Mouse (Mus musculus): Measurements from ENCODE around the gene Znrf1. TPM values are rescaled to one million over a fixed set of nuclear protein-coding genes. Genes with fewer than 3 reads are reported as not detected.

Gene Znrf1
- total and polyA plus RNA-seq, 3 experiments, result 9.3 to 21.2 (median 9.5) TPM

DNA sequence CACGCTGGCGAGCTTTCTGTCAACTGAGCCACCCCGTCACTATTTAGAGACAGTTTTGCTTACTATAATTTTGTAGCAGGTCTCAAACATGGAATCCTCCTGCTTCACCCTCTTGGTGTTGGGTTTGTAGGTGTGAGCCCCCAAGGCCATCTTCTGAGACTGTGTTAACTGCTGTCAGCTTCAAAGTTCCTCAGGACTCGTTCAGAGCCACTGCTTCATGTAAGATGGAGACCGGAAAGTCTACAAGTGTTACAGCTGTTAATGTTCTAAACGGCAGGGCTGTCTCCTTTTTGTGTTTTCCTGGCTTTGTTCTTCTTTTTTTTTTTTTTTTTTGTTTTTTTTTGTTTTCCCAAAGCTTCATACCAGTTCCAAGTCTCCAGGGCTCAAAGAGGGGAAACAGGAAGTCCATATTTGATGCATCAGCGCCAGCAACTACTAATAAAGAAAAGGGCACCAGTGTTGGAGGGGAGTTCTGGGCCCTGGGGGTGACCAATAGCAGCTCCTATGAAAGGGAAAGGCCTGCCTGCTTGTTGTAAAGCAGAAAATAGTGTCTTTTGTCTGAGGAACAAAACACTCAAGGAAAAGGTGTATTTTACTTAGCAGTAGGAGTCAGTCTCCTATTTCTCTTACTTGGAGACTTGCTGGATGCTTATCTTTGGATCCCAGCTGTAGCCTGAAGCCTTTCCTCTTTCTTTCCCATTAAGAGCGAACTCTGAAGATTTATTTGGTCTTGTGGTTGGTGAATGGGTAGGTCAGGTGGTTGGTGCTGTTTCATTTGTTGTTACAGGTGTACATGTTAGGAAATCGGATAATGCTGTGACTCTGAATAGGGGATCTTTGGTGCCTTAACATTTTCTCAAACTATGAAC lies 14.3 kb downstream of the Znrf1 start:
- Histone ChIP-seq H3K4me2 (ENCODE audit: insufficient read depth, low read depth, poor library complexity, severe bottlenecking) (no peak overlapping the region), H3K4me1 (ENCODE audit: control insufficient read depth in 1 of 2, insufficient read depth in 2 of 2) (peaks cover 0 to 25% of the 10 kb centered on the region in 2 experiments; a peak in 2 of 4 replicates), H3K27me3 (replicated peaks) (no peaks in the 10 kb centered on the region), H3K27ac (ENCODE audit: insufficient read depth, low read depth) (no peak overlapping the region), H3K9ac (ENCODE audit: insufficient read depth, low read depth) (no peak overlapping the region), H3K4me3 (replicated peaks in 1 of 3; ENCODE audit: low read depth in 2 of 3, low read length in 2 of 3, poor library complexity in 1 of 3) (no peak overlapping the region), H3K79me2 (replicated peaks; ENCODE audit: control insufficient read depth, extremely low read depth, insufficient read depth, poor library complexity, severe bottlenecking) (no peaks in the 10 kb centered on the region; the same call in 1 of the 2 replicates), H3K36me3 (replicated peaks in 1 of 2; ENCODE audit: control insufficient read depth in 1 of 2, insufficient read depth in 1 of 2, low read length in 1 of 2) (peaks cover 0 to 6% of the 10 kb centered on the region in 2 experiments), H3K9me3 (replicated peaks; ENCODE audit: low read length) (no peaks in the 10 kb centered on the region)
- dilution Hi-C loops (cut with MboI; ENCODE audit: extremely low pct_ligation_motif_present, extremely low pct_unique_long_range_greater_than_20kb, low sequenced_read_pairs) (no loop called here), in situ Hi-C loops (cut with MboI; ENCODE audit: low pct_ligation_motif_present, low pct_unique_long_range_greater_than_20kb, low sequenced_read_pairs) (no loop called here)
- DNase-seq (ENCODE audit: extremely low read depth), result no peak
- TF ChIP-seq UBTF (IDR thresholded peaks at IDR 0.05; ENCODE audit: low read depth, low read length), result no peak
- TF ChIP-seq MAX (IDR thresholded peaks at IDR 0.05; ENCODE audit: low read length), result no peak
- no peak for TF ChIP-seq KAT2A (IDR thresholded peaks at IDR 0.05; ENCODE audit: insufficient replicate concordance, low read length)
- TF ChIP-seq HCFC1 (IDR thresholded peaks at IDR 0.05; ENCODE audit: low read depth, low read length), result no peak

DNA sequence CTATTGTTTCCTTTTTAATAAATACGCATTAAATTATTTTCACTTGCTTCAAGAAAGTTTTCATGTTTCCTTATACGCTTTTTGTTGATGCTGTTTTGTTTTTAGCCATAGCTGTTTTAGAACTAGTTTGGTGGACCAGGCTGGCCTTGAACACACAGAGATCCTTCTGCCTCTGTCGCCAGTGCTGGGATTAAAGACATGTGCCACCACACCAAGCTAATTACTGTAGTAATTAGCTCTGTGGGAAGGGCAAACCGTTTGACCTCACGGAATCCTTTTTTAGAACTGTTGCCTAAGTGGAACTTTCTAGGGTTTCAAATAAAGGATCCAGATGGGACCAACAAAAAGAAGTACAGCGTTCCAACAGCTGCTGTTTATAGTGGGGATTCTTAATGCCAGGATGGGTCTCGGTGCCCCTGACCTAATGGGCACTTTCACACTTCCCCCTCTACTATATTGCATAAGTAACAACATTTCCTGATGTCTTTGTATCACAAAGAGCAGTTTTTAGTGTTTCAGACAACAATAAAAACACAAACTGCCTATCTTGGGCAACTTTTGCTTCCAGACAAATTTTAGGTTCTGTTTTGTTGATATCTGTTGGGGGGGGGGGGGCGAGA lies 15.7 kb downstream of the Znrf1 start:
- Histone ChIP-seq H3K9ac (ENCODE audit: insufficient read depth, low read depth) (no peak overlapping the region), H3K4me3 (replicated peaks in 1 of 3; ENCODE audit: low read depth in 2 of 3, low read length in 2 of 3, poor library complexity in 1 of 3) (no peak overlapping the region), H3K4me2 (ENCODE audit: insufficient read depth, low read depth, poor library complexity, severe bottlenecking) (no peak overlapping the region), H3K27me3 (replicated peaks) (no peaks in the 10 kb centered on the region), H3K27ac (ENCODE audit: insufficient read depth, low read depth) (no peak overlapping the region), H3K79me2 (replicated peaks; ENCODE audit: control insufficient read depth, extremely low read depth, insufficient read depth, poor library complexity, severe bottlenecking) (no peaks in the 10 kb centered on the region), H3K9me3 (replicated peaks; ENCODE audit: low read length) (no peaks in the 10 kb centered on the region), H3K36me3 (replicated peaks in 1 of 2; ENCODE audit: control insufficient read depth in 1 of 2, insufficient read depth in 1 of 2, low read length in 1 of 2) (peaks cover 0 to 9% of the 10 kb centered on the region in 2 experiments), H3K4me1 (ENCODE audit: control insufficient read depth in 1 of 2, insufficient read depth in 2 of 2) (peaks cover 0 to 28% of the 10 kb centered on the region in 2 experiments; a peak in 2 of 4 replicates)
- DNase-seq (ENCODE audit: extremely low read depth), result no peak
- in situ Hi-C loops (cut with MboI; ENCODE audit: low pct_ligation_motif_present, low pct_unique_long_range_greater_than_20kb, low sequenced_read_pairs), result no loop called here
- no peak for TF ChIP-seq JUND (conservative IDR thresholded peaks at IDR 0.05; ENCODE audit: low read depth, low read length)
- TF ChIP-seq POLR2AphosphoS2 (IDR thresholded peaks at IDR 0.05; ENCODE audit: low read depth, low read length), result no peak
- TF ChIP-seq ETS1 (conservative IDR thresholded peaks at IDR 0.05; ENCODE audit: low read depth, low read length), result no peak
- no peak for TF ChIP-seq ZKSCAN1 (IDR thresholded peaks at IDR 0.05; ENCODE audit: borderline replicate concordance, low read depth, low read length)
- TF ChIP-seq BHLHE40 (IDR thresholded peaks at IDR 0.05; ENCODE audit: low read depth, low read length), result no peak
- no peak for TF ChIP-seq MYC (IDR thresholded peaks at IDR 0.05; ENCODE audit: low read depth, low read length)
- TF ChIP-seq GABPA (IDR thresholded peaks at IDR 0.05; ENCODE audit: insufficient replicate concordance, low read depth, low read length), result no peak
- no peak for TF ChIP-seq JUN (IDR thresholded peaks at IDR 0.05; ENCODE audit: insufficient read depth, low read depth, low read length)
- TF ChIP-seq RAD21 (IDR thresholded peaks at IDR 0.05; ENCODE audit: low read depth, low read length), result no peak
- dilution Hi-C loops (cut with MboI; ENCODE audit: extremely low pct_ligation_motif_present, extremely low pct_unique_long_range_greater_than_20kb, low sequenced_read_pairs), result no loop called here
